Mouse (Mus musculus): ENCODE results near the gene Tmem95. TPM values are rescaled to one million over a fixed set of nuclear protein-coding genes. Genes with fewer than 3 reads are reported as not detected.
A peak's percentile ranks its signal among the peaks of the same experiment; 100 is the strongest.

Gene Tmem95
- total RNA-seq, 4 experiments from 2014 or later = not detected

- DNase-seq (ENCODE audit: low spot score) = no peak
Observed at GRCm38 (mm10) chr11:69910781-69911560, 33.2 kb upstream of the Tmem95 start.

- no peak for DNase-seq (ENCODE audit: low spot score)
Observed at GRCm38 (mm10) chr11:69910177-69910576, 32.4 kb upstream of the Tmem95 start.

GRCm38 (mm10) chr11:69909174-69909573, 31.4 kb upstream of the Tmem95 start:
- DNase-seq (ENCODE audit: low spot score) = no peak

- no peak for DNase-seq (ENCODE audit: low spot score)
Observed at GRCm38 (mm10) chr11:69908645-69909044, 30.8 kb upstream of the Tmem95 start.

- no peak for DNase-seq (ENCODE audit: low spot score)
Observed at GRCm38 (mm10) chr11:69904311-69904710, 26.5 kb upstream of the Tmem95 start.

- DNase-seq (ENCODE audit: low spot score) = no peak
Observed at GRCm38 (mm10) chr11:69902972-69903371, 25.2 kb upstream of the Tmem95 start.

GRCm38 (mm10) chr11:69901993-69902392, 24.2 kb upstream of the Tmem95 start:
- DNase-seq (ENCODE audit: low spot score) = no peak

- DNase-seq (ENCODE audit: low spot score) = peak; percentile 96
Observed at GRCm38 (mm10) chr11:69901406-69901846, 23.6 kb upstream of the Tmem95 start.

- peak; percentile 94 for DNase-seq (ENCODE audit: low spot score)
Observed at GRCm38 (mm10) chr11:69900471-69901405, 22.9 kb upstream of the Tmem95 start, which contains the start of the genes 2810408A11Rik and Neurl4. 2810408A11Rik (minus strand) TSS chr11:69900987. Neurl4 (plus strand) TSS chr11:69901072.

- no peak for DNase-seq (ENCODE audit: low spot score)
Observed at GRCm38 (mm10) chr11:69899870-69900269, 22.1 kb upstream of the Tmem95 start.

- DNase-seq (ENCODE audit: low spot score) = no peak
Observed at GRCm38 (mm10) chr11:69895291-69895690, 17.5 kb upstream of the Tmem95 start, which contains the start of gene Acap1. Acap1 (minus strand) TSS chr11:69895539.

GRCm38 (mm10) chr11:69894671-69895070, 16.9 kb upstream of the Tmem95 start:
- no peak for DNase-seq (ENCODE audit: low spot score)

- DNase-seq (ENCODE audit: low spot score) = no peak
Observed at GRCm38 (mm10) chr11:69891482-69891881, 13.7 kb upstream of the Tmem95 start.

GRCm38 (mm10) chr11:69886907-69887635, 9.3 kb upstream of the Tmem95 start:
- DNase-seq (ENCODE audit: low spot score) = no peak

GRCm38 (mm10) chr11:69884663-69885062, 6.8 kb upstream of the Tmem95 start:
- DNase-seq (ENCODE audit: low spot score) = no peak

- DNase-seq (ENCODE audit: low spot score) = no peak
Observed at GRCm38 (mm10) chr11:69884240-69884639, 6.4 kb upstream of the Tmem95 start.

GRCm38 (mm10) chr11:69883527-69884151, 5.8 kb upstream of the Tmem95 start:
- no peak for DNase-seq (ENCODE audit: low spot score)

GRCm38 (mm10) chr11:69883066-69883465, 5.2 kb upstream of the Tmem95 start:
- no peak for DNase-seq (ENCODE audit: low spot score)

- DNase-seq (ENCODE audit: low spot score) = no peak
Observed at GRCm38 (mm10) chr11:69881787-69882670, 4.2 kb upstream of the Tmem95 start.

Data from heart, adult 8-10 months (tissue).